Mouse (Mus musculus) myocyte (in vitro differentiated cells): ENCODE measurements around the gene Trim24. TPM values are rescaled to one million over a fixed set of nuclear protein-coding genes. Genes with fewer than 3 reads are reported as not detected.

ENCODE experiments used
- H3K27me3 ChIP-seq: one replicate; pipeline ENCODE4 v1.6.1; 2011; ENCODE audit not compliant: control insufficient read depth, insufficient read depth, insufficient read length
- H3K36me3 ChIP-seq: one replicate; pipeline ENCODE4 v1.6.1; 2011; ENCODE audit not compliant: control insufficient read depth, insufficient read depth
- H3K4me2 ChIP-seq: one replicate; pipeline ENCODE4 v1.6.1; 2011; ENCODE audit warnings: low read depth, control low read depth
- H3K4me3 ChIP-seq: one replicate; pipeline ENCODE4 v1.5.1; 2011; ENCODE audit warnings: mild to moderate bottlenecking, control low read depth, moderate library complexity
- H3K79me2 ChIP-seq: one replicate; pipeline ENCODE4 v1.6.1; 2011; ENCODE audit not compliant: control insufficient read depth, insufficient read depth
- H3ac ChIP-seq: one replicate; pipeline ENCODE4 v1.6.1; 2011; ENCODE audit not compliant: control insufficient read depth, insufficient read length
- CEBPB ChIP-seq: IDR thresholded peaks from 2 replicates; pipeline ENCODE4 v1.6.1; 2011; ENCODE audit warnings: mild to moderate bottlenecking, moderate library complexity; ENCODE audit not compliant: poor library complexity, insufficient read depth, severe bottlenecking
- E2F4 ChIP-seq: IDR thresholded peaks from one replicate; pipeline ENCODE4 v1.6.1; 2011; ENCODE audit warnings: mild to moderate bottlenecking, control low read depth, moderate library complexity; ENCODE audit not compliant: insufficient read depth
- MAX ChIP-seq: IDR thresholded peaks from one replicate; pipeline ENCODE4 v1.6.1; 2011; ENCODE audit warnings: low read depth, mild to moderate bottlenecking, control low read depth
- MYOD1 ChIP-seq, 3 experiments: IDR thresholded peaks; one replicate each; pipeline ENCODE4 v1.6.1; 2011; ENCODE audit warnings: control low read depth in 2 of 3, low read depth in 2 of 3, mild to moderate bottlenecking in 2 of 3, moderate library complexity in 1 of 3; ENCODE audit not compliant: insufficient read length in 2 of 3, control insufficient read depth in 1 of 3
- MYOG ChIP-seq, 3 experiments: IDR thresholded peaks; one replicate each; pipeline ENCODE4 v1.6.1; 2011; ENCODE audit warnings: control low read depth in 2 of 3, low read depth in 2 of 3, mild to moderate bottlenecking in 2 of 3; ENCODE audit not compliant: insufficient read length in 2 of 3, control insufficient read depth in 1 of 3, insufficient read depth in 1 of 3
- POLR2A ChIP-seq: IDR thresholded peaks from one replicate; pipeline ENCODE4 v1.6.1; 2011; ENCODE audit warnings: low read depth, mild to moderate bottlenecking, control low read depth, moderate library complexity; ENCODE audit not compliant: insufficient read length
- POLR2AphosphoS2 ChIP-seq: IDR thresholded peaks from one replicate; pipeline ENCODE4 v1.6.1; 2011; ENCODE audit warnings: low read depth, control low read depth; ENCODE audit not compliant: insufficient read length
- REST ChIP-seq: IDR thresholded peaks from one replicate; pipeline ENCODE4 v1.6.1; 2011; ENCODE audit warnings: mild to moderate bottlenecking, control low read depth, moderate library complexity; ENCODE audit not compliant: insufficient read depth, insufficient read length
- SRF ChIP-seq: IDR thresholded peaks from one replicate; pipeline ENCODE4 v1.6.1; 2011; ENCODE audit warnings: low read depth; ENCODE audit not compliant: control insufficient read depth, insufficient read length
- TCF12 ChIP-seq: IDR thresholded peaks from one replicate; pipeline ENCODE4 v1.6.1; 2011; ENCODE audit warnings: mild to moderate bottlenecking, control low read depth; ENCODE audit not compliant: poor library complexity, insufficient read depth, severe bottlenecking
- TCF3 ChIP-seq: IDR thresholded peaks from one replicate; pipeline ENCODE4 v1.6.1; 2011; ENCODE audit warnings: low read depth, control low read depth; ENCODE audit not compliant: insufficient read length
- USF1 ChIP-seq: IDR thresholded peaks from one replicate; pipeline ENCODE4 v1.6.1; 2011; ENCODE audit warnings: low read depth, mild to moderate bottlenecking, control low read depth, moderate library complexity
- polyA plus RNA-seq: library from polyadenylated mRNA; unstranded; fragments of >200 nt; fragmentation: generic; extraction: Trizol; gene quantifications from one replicate; pipeline ENCODE4 v1.2.1, GENCODE M21; 2012; ENCODE audit warnings: missing spikeins

The Trim24 gene
- polyA plus RNA-seq, 1 experiment = 9.3 TPM

GRCm38 (mm10) chr6:37878206-37878605 is 7.6 kb downstream of the Trim24 start:
- Histone ChIP-seq H3K4me2 (no peak overlapping the region), H3K79me2 (peaks cover 87% of the 10 kb centered on the region), H3K4me3 (no peak overlapping the region), H3K27me3 (no peaks in the 10 kb centered on the region), H3ac (no peak overlapping the region), H3K36me3 (peaks cover 6% of the 10 kb centered on the region)
- TF ChIP-seq TCF12 (no peak), E2F4 (no peak), POLR2AphosphoS2 (no peak), SRF (no peak), REST (no peak), CEBPB (no peak), MYOG (IDR thresholded peaks at IDR 0.05; ENCODE audit: control insufficient read depth in 1 of 3, insufficient read depth in 1 of 3, insufficient read length in 2 of 3, low read depth in 2 of 3) (no peak), USF1 (no peak), POLR2A (no peak), MYOD1 (IDR thresholded peaks at IDR 0.05; ENCODE audit: control insufficient read depth in 1 of 3, insufficient read length in 2 of 3, low read depth in 2 of 3) (no peak)

DNA sequence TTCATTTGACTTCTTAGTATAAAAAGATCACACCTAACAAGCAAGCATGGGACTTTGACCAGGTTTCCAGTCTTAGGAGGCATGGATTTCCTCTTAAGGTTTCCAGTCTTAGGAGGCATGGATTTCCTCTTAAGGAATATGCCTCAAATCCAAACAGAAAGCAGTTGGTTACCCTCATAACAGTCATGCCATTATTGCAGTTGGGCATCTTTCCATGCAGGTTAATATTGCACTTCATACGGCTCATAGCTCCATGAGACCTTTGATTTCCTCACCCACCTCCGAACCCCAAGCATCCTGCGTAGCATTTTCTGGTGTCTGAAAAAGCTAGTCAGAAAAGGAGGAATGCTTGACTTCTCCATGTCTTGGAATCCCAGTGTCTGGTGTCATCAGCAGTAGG is 10.0 kb downstream of the Trim24 start:
- no peak overlapping the region for H3K4me3 ChIP-seq
- H3ac ChIP-seq = no peak overlapping the region
- peaks cover 6% of the 10 kb centered on the region for H3K36me3 ChIP-seq
- H3K4me2 ChIP-seq = no peak overlapping the region
- no peaks in the 10 kb centered on the region for H3K27me3 ChIP-seq
- no peak for TF ChIP-seq MYOG (IDR thresholded peaks at IDR 0.05; ENCODE audit: control insufficient read depth in 1 of 3, insufficient read depth in 1 of 3, insufficient read length in 2 of 3, low read depth in 2 of 3)
- TF ChIP-seq POLR2AphosphoS2 = no peak
- no peak for TF ChIP-seq REST
- no peak for TF ChIP-seq TCF12
- TF ChIP-seq POLR2A = no peak
- no peak for TF ChIP-seq MYOD1 (IDR thresholded peaks at IDR 0.05; ENCODE audit: control insufficient read depth in 1 of 3, insufficient read length in 2 of 3, low read depth in 2 of 3)
- TF ChIP-seq USF1 = no peak
- peaks cover 84% of the 10 kb centered on the region for H3K79me2 ChIP-seq

DNA sequence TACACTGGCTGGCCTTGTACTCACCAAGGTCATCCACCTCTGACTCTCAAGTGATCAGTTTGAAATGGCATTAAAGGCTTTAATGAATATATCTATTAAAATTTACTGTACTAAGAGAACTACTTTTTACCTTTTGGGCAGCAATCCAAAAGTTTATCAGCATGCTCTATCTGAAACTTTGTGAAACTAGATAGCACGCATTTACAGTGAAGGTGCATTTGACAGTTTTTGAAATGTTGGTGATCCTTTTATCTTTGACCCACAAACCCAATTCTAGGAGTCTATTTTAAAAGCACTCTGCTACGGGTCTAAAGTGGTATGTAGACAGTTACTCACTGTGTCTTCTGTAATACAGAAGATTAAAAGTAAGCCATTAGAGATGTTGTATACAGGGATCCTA is 23.0 kb downstream of the Trim24 start:
- Histone ChIP-seq H3K4me2 (no peak overlapping the region), H3K79me2 (peaks cover 79% of the 10 kb centered on the region), H3K4me3 (no peak overlapping the region), H3K36me3 (no peaks in the 10 kb centered on the region), H3K27me3 (no peaks in the 10 kb centered on the region), H3ac (no peak overlapping the region)
- TF ChIP-seq MAX = no peak
- no peak for TF ChIP-seq MYOG (IDR thresholded peaks at IDR 0.05; ENCODE audit: control insufficient read depth in 1 of 3, insufficient read depth in 1 of 3, insufficient read length in 2 of 3, low read depth in 2 of 3)
- TF ChIP-seq POLR2A = no peak
- TF ChIP-seq MYOD1 (IDR thresholded peaks at IDR 0.05; ENCODE audit: control insufficient read depth in 1 of 3, insufficient read length in 2 of 3, low read depth in 2 of 3) = no peak

GRCm38 (mm10) chr6:37895646-37896435 is 25.2 kb downstream of the Trim24 start:
- Histone ChIP-seq H3K27me3 (no peaks in the 10 kb centered on the region), H3K79me2 (peaks cover 82% of the 10 kb centered on the region), H3K4me2 (no peak overlapping the region), H3ac (no peak overlapping the region), H3K36me3 (no peaks in the 10 kb centered on the region), H3K4me3 (no peak overlapping the region)
- TF ChIP-seq E2F4 (no peak), USF1 (no peak), MAX (no peak), TCF3 (no peak), MYOD1 (IDR thresholded peaks at IDR 0.05; ENCODE audit: control insufficient read depth in 1 of 3, insufficient read length in 2 of 3, low read depth in 2 of 3) (no peak), MYOG (IDR thresholded peaks at IDR 0.05; ENCODE audit: control insufficient read depth in 1 of 3, insufficient read depth in 1 of 3, insufficient read length in 2 of 3, low read depth in 2 of 3) (no peak), SRF (no peak), CEBPB (no peak), TCF12 (no peak), REST (no peak), POLR2AphosphoS2 (no peak), POLR2A (no peak)

GRCm38 (mm10) chr6:37900221-37900620 is 29.6 kb downstream of the Trim24 start:
- Histone ChIP-seq H3K4me3 (no peak overlapping the region), H3ac (no peak overlapping the region), H3K4me2 (no peak overlapping the region), H3K27me3 (no peaks in the 10 kb centered on the region), H3K36me3 (peaks cover 4% of the 10 kb centered on the region), H3K79me2 (peaks cover 64% of the 10 kb centered on the region)
- TF ChIP-seq USF1 (no peak), TCF12 (no peak), E2F4 (no peak), CEBPB (no peak), MAX (no peak), MYOG (IDR thresholded peaks at IDR 0.05; ENCODE audit: control insufficient read depth in 1 of 3, insufficient read depth in 1 of 3, insufficient read length in 2 of 3, low read depth in 2 of 3) (no peak), MYOD1 (IDR thresholded peaks at IDR 0.05; ENCODE audit: control insufficient read depth in 1 of 3, insufficient read length in 2 of 3, low read depth in 2 of 3) (no peak), SRF (no peak), REST (no peak), POLR2A (no peak), POLR2AphosphoS2 (no peak), TCF3 (no peak)
